Mouse (Mus musculus) cortical plate, adult 2 months (tissue): ENCODE results near the gene Kcnt1.

Experiments used
- CTCF ChIP-seq: fragments of 200-500 bp; IDR thresholded peaks from 2 replicates; pipeline ENCODE4 v1.5.1; 2011; ENCODE audit warnings: mild to moderate bottlenecking, control low read depth, low read length; ENCODE audit not compliant: insufficient read depth; ENCODE audit errors: extremely low read depth
- POLR2A ChIP-seq: fragments of 200-500 bp; IDR thresholded peaks from 2 replicates; pipeline ENCODE4 v1.6.1; 2011; ENCODE audit warnings: mild to moderate bottlenecking, low read length, control low read depth; ENCODE audit not compliant: insufficient read depth; ENCODE audit errors: extremely low read depth

DNA sequence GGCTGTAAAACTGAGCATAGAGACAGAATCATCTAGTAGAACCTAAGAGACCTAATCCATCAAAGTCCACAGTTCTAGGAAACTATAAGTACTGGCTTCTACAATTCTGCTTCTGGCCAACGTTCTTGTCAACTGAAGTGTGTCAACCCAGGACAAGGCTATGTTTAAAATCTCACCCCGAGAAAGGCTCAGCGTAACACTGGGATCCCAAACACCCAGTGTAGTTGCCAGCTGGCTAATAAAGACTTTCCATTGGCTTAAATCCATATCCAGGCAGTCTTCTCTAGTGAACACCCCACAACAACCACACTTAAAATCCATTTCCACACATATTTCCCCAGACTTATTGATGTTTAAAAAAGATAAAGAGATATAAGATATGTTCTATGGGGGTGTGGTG lies 32.7 kb upstream of the Kcnt1 start:
- TF ChIP-seq CTCF: no peak
- TF ChIP-seq POLR2A: no peak
